Mouse (Mus musculus): ENCODE measurements around the gene Was. TPM values are rescaled to one million over a fixed set of nuclear protein-coding genes. Genes with fewer than 3 reads are reported as not detected.
"Not testable (repeated sequence)": the region's sequence is repeated elsewhere in the genome, so short reads cannot be mapped to it uniquely, and the experiment has no call there.

Was gene
- polyA plus RNA-seq, 1 experiment: 0.25 TPM

DNA sequence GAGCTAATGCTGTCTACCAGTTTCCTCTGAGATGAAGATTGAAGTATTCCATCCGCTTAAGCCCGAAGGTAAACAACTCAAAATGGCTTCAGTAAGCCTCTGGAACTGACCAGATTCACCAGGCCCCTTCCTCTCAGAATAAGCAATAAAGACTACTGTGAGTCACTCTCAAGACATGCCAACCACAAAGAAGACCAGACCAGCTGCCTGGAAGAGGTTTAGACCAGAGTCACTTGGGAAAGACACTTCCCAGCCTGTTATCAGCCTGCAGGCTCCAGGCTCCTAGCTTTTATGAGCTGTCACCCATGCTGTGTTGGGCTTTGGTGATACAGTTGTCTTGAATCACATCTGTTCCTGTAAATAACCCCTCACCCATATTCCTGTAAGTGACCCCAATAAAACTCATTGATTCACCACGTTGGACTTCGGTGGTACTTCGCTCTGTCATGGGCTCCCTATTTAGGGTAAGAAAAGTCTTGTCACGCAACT lies 5.5 kb downstream of the Was start:
- TF ChIP-seq POLR2A (IDR thresholded peaks at IDR 0.05; ENCODE audit: low read depth, low read length) (no peak), CTCF (IDR thresholded peaks at IDR 0.05; ENCODE audit: borderline replicate concordance, insufficient read depth, low read length) (no peak)
- Histone ChIP-seq H3K4me1 (ENCODE audit: control insufficient read depth, insufficient read depth, low read length) (no peaks in the 10 kb centered on the region), H3K4me3 (ENCODE audit: insufficient read depth, low read length) (no peak overlapping the region), H3K27ac (ENCODE audit: insufficient read depth, low read length) (no peak overlapping the region; the same call in 1 of the 2 replicates)

- Histone ChIP-seq H3K27ac (ENCODE audit: insufficient read depth, low read length) (peak overlapping the region; percentile 39), H3K4me3 (ENCODE audit: insufficient read depth, low read length) (peak overlapping the region; percentile 32), H3K4me1 (ENCODE audit: control insufficient read depth, insufficient read depth, low read length) (peaks cover 7% of the 10 kb centered on the region; the same call in 1 of the 2 replicates)
- no peak for TF ChIP-seq CTCF (IDR thresholded peaks at IDR 0.05; ENCODE audit: borderline replicate concordance, insufficient read depth, low read length)
- no peak for TF ChIP-seq POLR2A (IDR thresholded peaks at IDR 0.05; ENCODE audit: low read depth, low read length)
Observed at GRCm38 (mm10) chrX:8075104-8075503, 15.2 kb downstream of the Was start.

DNA sequence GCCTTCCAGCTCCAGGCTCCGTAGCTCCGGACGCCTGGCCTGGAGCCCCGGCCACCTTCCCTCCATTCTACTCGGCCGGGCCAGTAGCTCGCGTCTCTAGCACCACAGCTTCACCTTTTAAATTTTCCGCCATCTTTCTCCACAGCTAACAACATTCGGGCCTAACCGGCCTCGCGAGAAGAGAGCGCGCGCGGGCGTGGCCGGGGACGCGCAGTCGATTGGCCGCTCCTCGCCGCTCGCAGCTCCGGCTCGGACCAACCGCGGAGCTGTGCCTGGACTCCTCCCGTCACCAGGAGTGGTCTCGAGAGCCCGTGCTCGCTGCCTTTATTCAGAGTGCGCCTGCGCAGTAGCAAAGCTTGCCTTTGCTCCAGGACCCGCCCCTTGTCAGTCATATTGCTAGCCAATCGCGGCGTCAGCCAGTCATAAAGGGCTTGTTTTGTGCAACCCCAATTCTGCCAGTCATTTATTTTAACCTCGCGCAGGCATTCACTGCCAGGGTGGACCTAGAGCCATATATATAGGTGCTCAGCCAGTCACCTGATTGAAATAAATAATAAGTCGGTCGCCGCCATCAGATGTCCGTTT lies 15.8 kb downstream of the Was start, which contains the start of gene Suv39h1:
Gene Suv39h1, minus strand, starts transcription at position 331 of the 585 bp plus-strand sequence.
- peak within 1 kb of the TSS; percentile 85 for H3K27ac ChIP-seq (ENCODE audit: insufficient read depth, low read length)
- TF ChIP-seq POLR2A (IDR thresholded peaks at IDR 0.05; ENCODE audit: low read depth, low read length): peak; percentile 72
- TF ChIP-seq CTCF (IDR thresholded peaks at IDR 0.05; ENCODE audit: borderline replicate concordance, insufficient read depth, low read length): no peak
- peak within 1 kb of the TSS; percentile 86 for H3K4me3 ChIP-seq (ENCODE audit: insufficient read depth, low read length)
- H3K4me1 ChIP-seq (ENCODE audit: control insufficient read depth, insufficient read depth, low read length): peaks cover 7% of the 10 kb centered on the region; the same call in 1 of the 2 replicates

GRCm38 (mm10) chrX:8073881-8074429 lies 16.3 kb downstream of the Was start:
- TF ChIP-seq POLR2A (IDR thresholded peaks at IDR 0.05; ENCODE audit: low read depth, low read length): no peak
- Histone ChIP-seq H3K27ac (ENCODE audit: insufficient read depth, low read length) (peak overlapping the region; percentile 85), H3K4me1 (ENCODE audit: control insufficient read depth, insufficient read depth, low read length) (peaks cover 7% of the 10 kb centered on the region; the same call in 1 of the 2 replicates), H3K4me3 (ENCODE audit: insufficient read depth, low read length) (peak overlapping the region; percentile 86)

DNA sequence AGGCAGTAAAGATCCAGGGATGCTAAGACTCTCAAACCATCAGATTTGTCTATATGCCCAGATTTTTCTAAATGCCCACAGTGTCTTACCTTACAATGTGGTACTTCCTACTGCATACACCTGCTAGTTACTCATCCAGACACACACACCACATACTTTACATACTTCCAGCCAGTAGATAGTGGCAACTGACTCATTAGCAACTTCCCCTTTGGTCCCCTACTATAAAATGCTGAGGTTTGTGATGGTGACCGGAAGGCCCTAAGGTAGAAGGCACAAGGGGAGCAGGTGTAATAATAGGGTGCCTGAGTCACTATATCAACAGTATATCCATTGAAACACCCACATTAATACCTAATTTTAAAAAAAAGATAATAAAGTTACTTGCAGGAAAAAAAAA lies 21.1 kb downstream of the Was start:
- 0 out of 2 replicates have a peak, but pooled peaks cover 5% of the 10 kb centered on the region for H3K4me1 ChIP-seq (ENCODE audit: control insufficient read depth, insufficient read depth, low read length)
- no peak overlapping the region for H3K4me3 ChIP-seq (ENCODE audit: insufficient read depth, low read length)
- H3K27ac ChIP-seq (ENCODE audit: insufficient read depth, low read length): no peak overlapping the region
- TF ChIP-seq CTCF (IDR thresholded peaks at IDR 0.05; ENCODE audit: borderline replicate concordance, insufficient read depth, low read length) (no peak), POLR2A (IDR thresholded peaks at IDR 0.05; ENCODE audit: low read depth, low read length) (no peak)

GRCm38 (mm10) chrX:8051044-8051781 lies 39.1 kb downstream of the Was start:
- H3K4me3 ChIP-seq (ENCODE audit: insufficient read depth, low read length); H3K4me1 ChIP-seq (ENCODE audit: control insufficient read depth, insufficient read depth, low read length); H3K27ac ChIP-seq (ENCODE audit: insufficient read depth, low read length): not testable (repeated sequence)

DNA sequence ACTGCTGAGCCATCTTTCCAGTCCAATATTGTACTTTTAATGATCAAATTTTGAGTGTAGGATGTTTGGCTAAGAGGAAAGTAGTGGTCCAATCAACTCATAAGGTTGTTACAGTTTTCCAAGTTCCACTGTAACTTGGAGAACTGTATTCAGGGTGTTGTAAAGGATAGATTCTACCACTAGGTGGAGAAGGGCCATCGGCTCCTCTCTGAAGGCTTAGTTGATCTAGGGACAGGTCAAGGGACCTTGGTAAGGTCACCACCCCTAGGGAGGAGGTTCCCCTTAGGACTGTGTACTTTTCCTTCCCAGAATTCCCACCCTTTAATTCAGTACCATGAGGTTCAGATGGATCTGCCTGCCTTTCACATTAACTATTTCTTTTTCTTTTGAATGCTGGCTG lies 57.3 kb downstream of the Was start:
- no peak overlapping the region for H3K27ac ChIP-seq (ENCODE audit: insufficient read depth, low read length)
- TF ChIP-seq POLR2A (IDR thresholded peaks at IDR 0.05; ENCODE audit: low read depth, low read length) (no peak), CTCF (IDR thresholded peaks at IDR 0.05; ENCODE audit: borderline replicate concordance, insufficient read depth, low read length) (no peak)
- H3K4me3 ChIP-seq (ENCODE audit: insufficient read depth, low read length): no peak overlapping the region
- no peaks in the 10 kb centered on the region for H3K4me1 ChIP-seq (ENCODE audit: control insufficient read depth, insufficient read depth, low read length)

Other genes starting within 250 kb of the Was start
- gene Otud5, start 249.1 kb downstream of the Was start, polyA plus RNA-seq (2011; ENCODE audit: insufficient read length, low read depth, missing spikeins): 57.5 and 65.0 TPM in 2 replicates
- gene Pim2, start 212.2 kb downstream of the Was start, polyA plus RNA-seq (2011; ENCODE audit: insufficient read length, low read depth, missing spikeins): 4.0 and 4.3 TPM in 2 replicates
- 113 and 123 TPM in 2 replicates for gene Slc35a2, start 206.5 kb downstream of the Was start, polyA plus RNA-seq (2011; ENCODE audit: insufficient read length, low read depth, missing spikeins)
- 90.2 and 103 TPM in 2 replicates for gene Pqbp1, start 191.2 kb downstream of the Was start, polyA plus RNA-seq (2011; ENCODE audit: insufficient read length, low read depth, missing spikeins)
- 29.5 and 39.9 TPM in 2 replicates for gene Timm17b, start 191.1 kb downstream of the Was start, polyA plus RNA-seq (2011; ENCODE audit: insufficient read length, low read depth, missing spikeins)
- gene Gm10491, start 182.7 kb downstream of the Was start, polyA plus RNA-seq (2011; ENCODE audit: insufficient read length, low read depth, missing spikeins): not detected in 2 replicates
- not detected in 2 replicates for gene Gm10490, start 181.0 kb downstream of the Was start, polyA plus RNA-seq (2011; ENCODE audit: insufficient read length, low read depth, missing spikeins)
- not detected in 2 replicates for gene Pcsk1n, start 170.7 kb downstream of the Was start, polyA plus RNA-seq (2011; ENCODE audit: insufficient read length, low read depth, missing spikeins)
- not detected in 2 replicates for gene Eras, start 161.9 kb downstream of the Was start, polyA plus RNA-seq (2011; ENCODE audit: insufficient read length, low read depth, missing spikeins)
- gene Hdac6, start 142.6 kb downstream of the Was start, polyA plus RNA-seq (2011; ENCODE audit: insufficient read length, low read depth, missing spikeins): 21.2 and 27.6 TPM in 2 replicates
- gene Gata1, start 112.4 kb downstream of the Was start, polyA plus RNA-seq (2011; ENCODE audit: insufficient read length, low read depth, missing spikeins): not detected in 2 replicates
- gene Glod5, start 72.0 kb downstream of the Was start, polyA plus RNA-seq (2011; ENCODE audit: insufficient read length, low read depth, missing spikeins): not detected in 2 replicates
- 24.8 and 31.0 TPM in 2 replicates for gene Suv39h1, start 15.7 kb downstream of the Was start, polyA plus RNA-seq (2011; ENCODE audit: insufficient read length, low read depth, missing spikeins)
- 26.7 and 29.9 TPM in 2 replicates for gene Wdr13, start 42.4 kb upstream of the Was start, polyA plus RNA-seq (2011; ENCODE audit: insufficient read length, low read depth, missing spikeins)
- gene Rbm3, start 55.4 kb upstream of the Was start, polyA plus RNA-seq (2011; ENCODE audit: insufficient read length, low read depth, missing spikeins): 486 and 515 TPM in 2 replicates
- 5.3 and 6.7 TPM in 2 replicates for gene Tbc1d25, start 85.7 kb upstream of the Was start, polyA plus RNA-seq (2011; ENCODE audit: insufficient read length, low read depth, missing spikeins)
- 35.7 and 36.0 TPM in 2 replicates for gene Ebp, start 103.0 kb upstream of the Was start, polyA plus RNA-seq (2011; ENCODE audit: insufficient read length, low read depth, missing spikeins)
- gene Porcn, start 116.0 kb upstream of the Was start, polyA plus RNA-seq (2011; ENCODE audit: insufficient read length, low read depth, missing spikeins): 5.3 and 8.6 TPM in 2 replicates
- 19.8 and 23.9 TPM in 2 replicates for gene Ftsj1, start 161.9 kb upstream of the Was start, polyA plus RNA-seq (2011; ENCODE audit: insufficient read length, low read depth, missing spikeins)
- not detected in 2 replicates for gene Slc38a5, start 180.6 kb upstream of the Was start, polyA plus RNA-seq (2011; ENCODE audit: insufficient read length, low read depth, missing spikeins)
- not detected in 2 replicates for gene Ssxb10, start 236.9 kb upstream of the Was start, polyA plus RNA-seq (2011; ENCODE audit: insufficient read length, low read depth, missing spikeins)